Mouse (Mus musculus) c-Kit-positive CD71-positive TER-119-positive erythroid progenitor cells, embryonic 14.5 days (primary cell): ENCODE measurements around the gene Pmfbp1.
"Not testable (repeated sequence)": the region's sequence is repeated elsewhere in the genome, so short reads cannot be mapped to it uniquely, and the experiment has no call there.

ENCODE experiments used
- DNase-seq: peaks from one replicate; pipeline ENCODE4 v3.0.0-alpha.2; 2013; ENCODE audit warnings: low spot score

Gene Pmfbp1

DNA sequence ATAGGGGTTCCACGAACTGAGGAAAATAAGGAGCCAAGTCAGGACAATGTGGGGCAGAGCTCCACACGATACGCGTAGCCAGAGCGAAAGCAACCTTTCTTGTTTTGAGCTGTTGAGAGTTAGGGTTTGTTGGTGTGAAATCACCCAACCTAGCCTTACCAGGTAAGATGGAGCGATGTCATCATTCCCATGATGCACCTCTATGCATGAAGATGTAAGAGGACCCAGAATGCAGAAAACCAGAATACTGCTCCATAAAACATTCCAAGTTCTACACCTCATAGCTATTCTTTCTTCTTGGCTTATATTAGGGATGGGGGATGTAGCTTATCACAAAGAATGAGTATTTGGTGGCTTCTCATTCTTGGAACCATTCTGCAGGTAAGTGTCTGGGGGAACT, at the start of gene Pmfbp1:
TSS of gene Pmfbp1 (plus strand) at position 301 of the 400 bp plus-strand sequence.
- DNase-seq, result no peak

DNA sequence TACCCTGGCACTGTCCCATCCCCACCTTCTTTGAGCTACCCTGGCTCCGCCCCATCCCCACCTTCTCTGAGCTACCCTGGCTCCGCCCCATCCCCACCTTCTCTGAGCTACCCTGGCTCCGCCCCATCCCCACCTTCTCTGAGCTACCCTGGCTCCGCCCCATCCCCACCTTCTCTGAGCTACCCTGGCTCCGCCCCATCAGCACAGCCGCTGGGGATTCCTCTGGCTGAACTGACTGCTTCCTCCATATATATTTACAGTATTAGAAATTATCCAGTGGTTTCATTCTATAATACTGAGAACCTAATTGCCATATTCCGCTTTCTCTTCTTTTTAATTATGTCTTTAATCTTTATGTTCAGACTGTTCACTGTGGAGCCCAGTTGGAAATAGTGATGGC, 46.9 kb upstream of the Pmfbp1 start:
- not testable (repeated sequence) for DNase-seq

DNA sequence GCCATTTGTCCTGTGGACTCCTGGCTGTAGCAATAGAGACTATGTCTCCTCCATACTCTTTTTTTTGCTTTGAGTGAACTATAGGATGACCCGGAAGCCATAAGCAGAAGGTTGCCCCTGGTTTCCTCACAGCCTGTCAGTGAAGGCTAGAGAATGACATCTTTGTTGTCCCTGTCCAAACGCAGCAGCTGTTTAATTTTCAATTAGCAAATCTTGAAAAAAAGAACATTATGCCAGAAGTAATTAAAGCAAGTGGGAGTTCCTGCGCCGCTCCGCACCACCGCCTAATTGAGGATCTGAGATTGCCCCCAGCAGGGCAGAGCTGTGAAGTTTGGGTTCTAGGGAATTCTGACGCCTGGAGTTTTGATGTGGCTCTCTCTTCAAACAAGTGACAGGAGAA, 42.8 kb upstream of the Pmfbp1 start:
- DNase-seq, result no peak

DNA sequence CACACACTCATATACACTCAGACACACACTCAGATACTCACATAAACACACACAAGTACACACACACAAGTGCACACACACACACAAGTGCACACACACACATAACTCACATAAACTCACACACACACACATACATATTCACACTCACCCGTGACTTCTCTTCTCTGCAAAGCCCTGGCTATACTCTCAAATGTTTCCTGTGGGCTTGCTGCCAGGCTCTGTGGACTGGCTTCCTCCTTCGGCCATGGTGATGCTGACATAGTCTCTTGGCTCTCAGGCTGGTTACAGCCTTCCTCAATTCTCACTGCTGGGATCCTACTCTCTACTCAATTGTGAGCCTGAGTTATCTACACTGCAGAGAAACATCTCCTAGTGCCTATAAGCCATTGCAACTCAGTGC, 38.7 kb upstream of the Pmfbp1 start:
- DNase-seq, result no peak

DNA sequence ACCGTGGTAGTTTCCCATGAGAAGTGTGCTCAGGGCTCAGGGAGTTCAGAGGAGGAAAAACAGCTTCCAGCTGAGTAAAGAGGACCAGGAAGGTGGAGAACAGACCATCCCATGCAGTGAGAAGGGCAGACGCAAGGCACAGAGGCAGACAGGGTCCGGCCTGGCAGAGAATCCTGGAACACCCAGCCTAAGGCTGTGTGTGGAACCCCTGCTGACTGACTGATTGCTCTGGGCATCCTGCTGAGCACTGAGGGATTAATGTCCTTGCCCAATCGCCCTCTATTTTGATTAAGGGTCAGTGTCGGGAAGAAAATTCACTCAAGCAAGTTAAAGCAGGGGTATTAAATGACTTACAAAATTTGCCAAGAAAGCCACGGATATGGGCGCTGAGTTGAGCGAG, 36.4 kb upstream of the Pmfbp1 start:
- DNase-seq, result no peak

DNA sequence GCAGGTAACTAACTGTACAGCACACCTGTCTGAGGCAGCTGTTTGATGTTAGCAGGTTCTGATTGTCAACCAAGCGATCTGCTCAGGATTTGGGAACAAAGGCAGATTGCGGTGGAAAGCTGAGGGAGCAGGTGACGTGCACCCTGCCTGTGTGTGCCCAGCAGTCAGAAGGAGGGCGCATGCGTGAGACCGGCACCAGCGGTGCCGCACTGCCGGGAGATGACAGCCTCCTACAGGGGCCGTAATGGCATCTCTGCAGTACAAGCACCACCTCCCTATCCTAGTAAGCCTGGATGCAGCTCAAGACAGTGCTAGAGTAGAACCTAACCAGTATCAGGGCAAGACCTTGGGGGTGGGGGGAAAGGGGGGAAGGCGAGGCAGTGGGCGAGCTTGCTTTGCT, 35.2 kb upstream of the Pmfbp1 start:
- no peak for DNase-seq

DNA sequence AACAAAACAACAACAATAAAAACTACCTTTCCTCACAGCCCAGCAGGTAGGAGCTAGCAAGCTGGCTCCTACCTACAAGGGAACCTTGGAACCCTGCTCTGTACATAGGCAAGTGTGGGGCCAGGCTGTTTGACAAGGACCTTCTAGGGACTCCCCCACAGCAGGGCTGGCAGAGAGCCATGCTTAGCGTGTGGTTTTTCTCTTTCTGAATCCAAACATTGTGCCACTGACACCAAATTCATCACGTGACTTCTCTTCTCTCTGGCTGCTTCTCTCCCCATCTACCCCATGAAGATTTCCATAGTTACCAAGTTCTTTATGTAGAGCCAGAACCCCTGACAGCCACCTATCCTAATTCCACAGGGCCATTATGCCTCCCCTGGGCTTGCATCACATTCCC, 30.8 kb upstream of the Pmfbp1 start:
- no peak for DNase-seq

DNA sequence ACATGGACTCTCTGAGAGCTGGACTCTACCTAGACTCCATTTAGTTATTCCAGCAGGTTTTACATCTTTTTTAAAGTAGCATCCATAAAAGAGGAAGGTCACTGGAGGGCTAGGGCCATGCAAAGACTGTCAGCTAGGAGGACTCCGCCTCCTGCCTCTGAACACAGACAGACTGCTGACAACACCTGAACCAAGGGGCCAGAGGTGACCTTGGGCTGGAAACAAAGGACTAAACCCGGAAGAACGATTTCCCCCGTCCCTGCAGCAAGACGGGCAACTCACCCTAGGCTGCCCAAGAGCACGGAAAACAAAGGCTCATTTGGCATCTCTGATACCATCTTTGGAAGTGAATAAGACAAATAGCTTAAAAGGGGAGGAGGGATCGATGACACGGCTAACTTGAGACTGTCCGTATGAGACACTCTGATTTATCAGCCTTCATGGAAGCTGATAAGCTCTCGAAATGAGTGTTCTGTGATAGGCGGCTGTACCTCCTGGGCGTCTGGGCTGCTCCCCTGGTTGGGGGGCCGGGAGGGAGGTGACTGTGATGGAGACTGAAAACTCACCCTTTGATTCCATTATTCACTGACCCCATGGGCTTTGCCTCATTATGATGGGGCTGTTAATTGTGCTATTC, 30.0 kb upstream of the Pmfbp1 start:
- no peak for DNase-seq

DNA sequence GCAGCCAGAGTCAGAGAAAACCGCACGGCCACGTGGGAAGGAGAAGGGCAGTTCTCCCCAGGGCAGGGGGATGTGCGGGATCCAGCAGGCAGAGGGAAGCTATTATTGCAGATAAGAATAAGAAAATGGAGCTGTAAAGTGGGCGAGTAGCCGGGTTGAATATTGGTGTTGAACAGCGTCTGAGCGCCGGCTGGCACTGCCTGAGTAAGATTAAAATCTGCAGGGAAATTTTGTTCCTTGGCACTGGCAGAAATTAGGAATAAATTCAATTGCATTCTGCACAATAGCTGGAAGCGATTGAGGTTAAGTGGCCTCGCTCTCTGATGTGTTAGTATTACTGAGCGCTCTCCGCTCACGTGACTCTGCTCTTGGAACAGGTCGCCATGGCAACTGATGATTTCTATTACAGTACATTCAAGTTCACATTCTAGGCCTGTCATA, 29.4 kb upstream of the Pmfbp1 start:
- DNase-seq, result no peak

DNA sequence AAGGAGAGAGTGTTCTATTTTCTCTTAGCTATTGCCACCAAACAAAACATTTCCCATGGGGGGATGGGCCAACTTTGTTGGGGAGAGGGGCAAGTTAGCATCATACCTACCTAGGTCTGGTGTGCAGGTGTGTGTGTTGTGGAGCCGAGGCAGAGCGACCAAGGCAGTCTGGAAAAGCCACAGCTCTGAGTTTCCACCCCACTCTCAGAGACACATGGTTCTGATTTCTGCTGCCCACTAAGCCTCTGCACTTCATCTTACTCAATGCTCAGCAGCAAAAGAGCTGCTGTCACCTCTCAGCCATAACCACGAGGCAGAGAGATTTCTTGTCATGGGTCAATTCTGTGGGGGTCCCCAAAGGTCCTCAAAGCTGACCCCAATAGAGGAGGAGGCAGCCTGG, 28.8 kb upstream of the Pmfbp1 start:
- no peak for DNase-seq

DNA sequence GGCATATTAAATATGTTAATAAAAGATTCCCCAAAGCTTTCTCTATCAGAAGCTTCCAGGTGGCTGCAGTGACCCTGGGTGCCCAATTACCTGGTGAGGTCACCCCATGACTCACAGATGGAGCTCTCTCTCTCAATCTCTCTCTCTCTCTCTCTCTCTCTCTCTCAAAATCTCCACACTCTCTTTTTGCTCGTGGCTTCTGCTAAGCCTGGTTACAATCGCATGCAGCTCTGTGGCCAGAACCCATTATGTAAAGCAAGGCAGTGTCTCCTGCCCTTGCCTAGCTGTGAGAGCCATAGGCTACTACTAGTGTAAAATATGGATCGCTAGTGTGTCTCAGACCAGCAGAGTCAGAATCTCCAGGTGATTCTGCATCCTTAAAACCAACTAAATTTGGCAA, 28.1 kb upstream of the Pmfbp1 start:
- no peak for DNase-seq

DNA sequence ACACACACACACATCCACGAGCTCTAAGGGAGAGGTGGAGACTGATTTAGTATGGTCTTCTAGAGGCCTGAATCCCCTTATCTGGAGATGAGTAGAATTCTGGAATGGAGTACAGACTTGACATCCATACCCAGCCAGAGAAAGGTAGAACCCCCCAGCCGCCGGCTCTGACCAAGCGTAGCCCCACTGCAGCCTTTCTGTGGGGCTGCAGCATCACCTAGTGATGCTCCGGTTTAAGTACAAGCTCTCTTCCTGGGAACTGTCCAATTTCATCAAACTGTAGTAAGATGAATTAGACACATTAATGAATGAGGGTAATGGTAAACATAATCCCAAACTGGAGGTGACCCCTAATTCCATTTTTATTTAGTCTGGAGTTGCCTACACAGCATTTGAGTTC, 26.3 kb upstream of the Pmfbp1 start:
- DNase-seq, result no peak

DNA sequence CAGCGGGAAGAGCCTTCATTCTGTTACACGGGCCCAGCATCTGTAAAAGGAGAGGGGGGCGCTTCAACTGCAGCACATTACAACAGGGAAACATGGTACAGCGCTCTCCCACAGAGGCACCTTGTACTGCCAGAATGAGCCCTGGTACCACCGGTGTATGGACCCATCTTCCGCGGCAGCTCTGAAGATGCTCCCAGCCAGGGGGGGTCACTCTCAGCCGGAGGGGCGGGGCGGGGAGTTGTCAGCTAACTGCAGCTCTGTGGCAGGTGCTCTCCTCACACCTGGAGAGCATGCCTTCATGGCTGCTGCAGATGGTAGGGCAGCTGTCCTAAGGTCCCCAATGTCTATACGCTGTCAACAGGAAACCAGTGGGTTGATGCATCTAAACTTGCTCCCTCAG, 25.7 kb upstream of the Pmfbp1 start:
- DNase-seq, result no peak

DNA sequence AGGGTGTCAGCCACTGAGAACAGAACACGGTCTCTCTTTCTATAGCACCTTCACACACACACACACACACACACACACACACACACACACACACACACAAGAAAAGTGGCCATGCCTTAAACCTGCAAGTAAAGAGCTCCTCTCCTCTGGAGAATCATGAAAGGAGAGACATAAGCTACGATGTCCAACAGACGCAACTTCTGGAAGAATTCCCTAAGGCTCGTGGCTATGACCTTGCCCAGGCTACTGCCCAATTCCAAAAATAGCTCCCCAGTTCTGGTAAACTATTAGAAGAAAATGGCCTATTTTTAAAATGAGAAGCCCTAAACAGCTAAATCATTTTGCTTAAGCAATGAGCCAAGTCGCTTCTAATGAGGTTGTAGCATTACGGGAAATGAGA, 22.0 kb upstream of the Pmfbp1 start:
- no peak for DNase-seq

DNA sequence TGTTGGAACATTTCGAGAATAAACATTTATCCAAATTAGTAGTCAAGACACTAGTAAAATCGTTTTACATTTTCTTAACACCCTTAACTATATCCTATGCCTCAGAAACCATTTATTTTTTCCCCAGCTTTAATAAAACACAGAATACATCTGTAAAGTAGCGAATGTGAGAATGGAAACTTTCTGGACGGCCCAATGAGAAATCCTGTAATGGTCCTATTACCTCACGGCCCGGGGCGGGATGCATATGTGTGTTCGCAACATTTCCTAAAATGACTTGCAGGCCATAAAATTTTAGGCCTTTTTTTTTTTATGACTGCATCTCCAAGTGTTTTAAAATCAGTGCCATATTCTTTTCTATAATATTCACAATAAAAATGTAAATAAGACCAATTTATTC, 21.4 kb upstream of the Pmfbp1 start:
- DNase-seq, result no peak

DNA sequence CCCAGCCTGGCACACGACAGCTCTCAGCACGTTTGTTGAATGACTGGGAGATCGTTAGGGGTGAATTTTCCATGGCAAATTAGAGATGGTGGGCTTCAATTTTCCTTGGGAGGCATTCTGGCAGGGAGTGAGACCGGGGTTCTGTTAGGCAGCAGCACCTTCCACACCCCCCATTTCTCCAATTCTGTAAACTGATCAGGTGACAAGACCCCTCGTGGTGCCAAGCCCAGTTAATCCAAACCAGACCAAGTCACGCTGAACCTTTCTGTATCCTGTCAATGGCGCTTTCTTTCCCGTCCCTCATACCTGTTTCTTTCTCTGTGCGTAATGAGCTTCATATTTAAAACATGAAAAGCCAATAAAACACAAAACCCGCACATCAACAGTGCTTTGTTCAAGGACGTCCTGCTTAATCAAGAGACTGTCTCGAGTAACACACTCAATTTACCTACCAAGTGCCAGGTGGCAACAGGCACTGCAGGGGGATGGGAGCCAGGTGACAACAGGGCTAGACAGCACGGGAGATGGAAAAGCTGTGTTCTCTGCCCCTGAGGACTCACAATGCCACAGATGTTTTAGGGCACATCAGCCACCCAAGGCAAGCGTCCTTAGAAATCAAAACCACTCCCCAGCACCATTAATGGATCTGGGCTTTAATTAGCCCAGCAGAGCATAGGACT, 19.2 kb upstream of the Pmfbp1 start:
- no peak for DNase-seq

DNA sequence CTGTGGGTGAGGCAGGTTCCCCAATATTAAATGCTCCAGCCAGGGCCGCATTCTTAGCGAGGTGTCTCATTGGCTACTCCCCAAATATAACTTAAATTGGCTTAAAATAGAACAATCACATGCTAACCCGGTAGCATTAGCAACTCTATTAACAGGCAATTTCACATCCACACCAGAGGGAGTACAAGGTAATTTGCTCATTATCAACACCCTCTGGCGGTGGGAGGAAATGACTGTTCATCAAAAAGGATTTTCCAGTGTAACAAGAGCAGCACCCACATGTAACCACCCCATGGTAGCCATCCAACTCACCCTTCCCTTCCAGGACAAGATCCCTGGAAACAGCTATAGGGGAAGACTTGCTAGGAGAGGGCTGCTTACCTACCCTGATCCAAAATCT, 18.4 kb upstream of the Pmfbp1 start:
- no peak for DNase-seq

DNA sequence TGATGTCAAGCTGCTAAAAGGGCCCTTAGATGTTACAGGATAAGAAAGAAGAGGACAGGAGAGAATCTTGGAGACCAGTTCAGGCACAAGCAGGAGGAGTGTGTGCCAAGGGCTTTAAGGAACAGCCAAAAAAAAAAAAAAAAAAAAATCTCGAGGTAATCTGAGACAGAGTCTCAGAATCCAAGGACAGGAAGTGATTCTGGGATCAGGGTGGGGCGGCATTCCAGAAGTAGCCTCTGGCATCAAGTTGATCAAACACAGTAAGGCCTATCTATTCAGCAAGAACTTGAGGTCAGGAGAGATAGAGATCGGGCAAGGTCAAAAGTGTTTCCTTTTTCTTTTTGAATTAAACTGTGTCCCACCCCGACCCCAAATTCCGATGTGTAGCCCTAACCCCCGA, 15.2 kb upstream of the Pmfbp1 start:
- no peak for DNase-seq

DNA sequence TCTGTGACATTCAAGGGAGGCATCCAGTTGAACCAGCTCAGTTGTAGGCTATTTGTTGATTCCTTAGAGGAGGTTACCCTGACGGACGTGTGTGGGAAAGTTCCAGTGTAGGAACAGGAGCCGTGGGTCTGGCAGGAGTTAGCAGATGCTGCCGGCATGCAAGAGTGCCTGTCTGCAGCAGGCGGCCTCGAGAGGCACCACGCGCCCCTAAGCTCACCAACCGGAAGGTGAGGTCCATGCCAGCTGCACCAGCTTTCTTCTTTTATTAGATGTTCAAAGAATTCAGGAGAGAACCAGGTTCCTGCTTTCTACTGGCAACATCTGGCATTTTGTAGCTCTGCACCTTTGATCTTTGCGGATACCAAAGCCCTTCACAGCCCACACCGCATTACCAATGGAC, 9.1 kb upstream of the Pmfbp1 start:
- DNase-seq, result no peak

DNA sequence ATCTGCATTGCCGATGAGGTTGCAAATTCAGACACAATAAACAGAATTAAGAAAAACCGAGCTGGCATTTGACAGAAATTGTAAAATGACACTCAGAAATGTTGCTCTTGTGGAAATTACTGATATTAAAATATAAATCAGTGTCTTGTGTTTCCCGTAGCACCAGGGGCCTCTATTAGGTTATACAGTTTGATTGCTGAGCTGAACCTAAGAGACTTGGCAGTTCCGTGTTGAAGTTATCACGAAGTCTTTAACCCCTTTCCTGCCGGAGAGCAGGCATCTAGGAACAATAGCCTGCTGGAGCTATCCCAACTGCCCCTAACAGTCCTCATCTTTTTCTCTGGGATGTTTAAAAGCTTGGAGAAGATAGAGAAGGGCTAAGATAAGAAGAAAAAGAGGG, 8.3 kb upstream of the Pmfbp1 start:
- DNase-seq, result no peak

DNA sequence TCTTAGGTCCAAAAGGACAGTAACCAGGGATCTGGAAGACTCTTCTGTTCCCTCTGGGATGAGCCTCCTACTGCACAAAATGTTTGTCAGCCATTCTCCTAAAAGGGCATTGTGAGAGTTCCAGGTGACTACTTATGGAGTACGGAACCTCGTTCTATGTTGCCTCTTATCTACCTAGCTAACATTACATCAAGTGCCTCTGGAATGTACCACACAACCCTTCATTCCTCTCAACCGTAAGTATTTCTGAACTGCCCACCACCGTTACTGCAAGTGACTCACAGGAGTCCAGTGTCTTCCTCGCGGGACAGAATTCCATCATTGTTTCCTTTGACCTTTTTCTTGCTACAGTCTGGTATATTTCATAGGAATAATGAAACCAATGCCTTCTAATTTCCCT, 1.0 kb upstream of the Pmfbp1 start:
- no peak for DNase-seq

DNA sequence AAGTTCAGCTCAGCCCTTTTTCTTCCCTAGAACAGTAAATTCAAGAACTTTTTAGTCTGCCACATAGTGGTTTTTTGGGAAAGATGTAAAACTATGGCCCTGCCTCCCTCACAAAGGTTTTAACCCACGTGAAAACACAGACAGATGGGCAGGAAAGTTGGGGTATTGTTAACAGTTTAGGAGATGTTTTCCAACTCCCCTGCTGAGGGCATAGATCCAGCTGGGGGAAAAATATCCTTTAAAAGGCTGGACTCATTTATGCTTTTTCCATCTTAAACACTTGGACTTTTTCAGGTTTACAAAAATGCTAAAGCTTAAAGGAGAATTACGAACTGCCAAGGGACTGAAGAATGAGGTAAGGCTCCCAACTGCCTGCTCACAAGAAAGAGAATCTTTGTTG, 774 bp downstream of the Pmfbp1 start:
- DNase-seq, result no peak

DNA sequence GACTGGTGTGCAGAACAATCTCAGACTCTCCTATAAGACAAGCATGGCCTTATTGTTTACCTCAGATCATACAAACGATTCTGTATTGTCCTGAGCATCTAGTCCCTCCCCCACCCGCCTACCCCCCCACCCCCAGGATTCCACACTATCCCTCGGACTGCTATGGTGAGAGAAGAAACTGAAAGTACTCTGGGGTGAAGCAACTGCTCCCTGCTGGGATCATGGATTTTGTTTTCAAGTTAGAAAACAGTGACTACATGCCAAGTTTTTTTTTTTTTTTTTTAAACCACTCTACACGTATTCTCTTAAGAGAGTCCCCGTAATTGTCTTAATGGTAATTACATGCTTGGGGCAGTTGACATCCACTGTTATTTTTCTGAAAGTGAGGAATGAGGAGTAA, 3.6 kb downstream of the Pmfbp1 start:
- DNase-seq, result no peak

DNA sequence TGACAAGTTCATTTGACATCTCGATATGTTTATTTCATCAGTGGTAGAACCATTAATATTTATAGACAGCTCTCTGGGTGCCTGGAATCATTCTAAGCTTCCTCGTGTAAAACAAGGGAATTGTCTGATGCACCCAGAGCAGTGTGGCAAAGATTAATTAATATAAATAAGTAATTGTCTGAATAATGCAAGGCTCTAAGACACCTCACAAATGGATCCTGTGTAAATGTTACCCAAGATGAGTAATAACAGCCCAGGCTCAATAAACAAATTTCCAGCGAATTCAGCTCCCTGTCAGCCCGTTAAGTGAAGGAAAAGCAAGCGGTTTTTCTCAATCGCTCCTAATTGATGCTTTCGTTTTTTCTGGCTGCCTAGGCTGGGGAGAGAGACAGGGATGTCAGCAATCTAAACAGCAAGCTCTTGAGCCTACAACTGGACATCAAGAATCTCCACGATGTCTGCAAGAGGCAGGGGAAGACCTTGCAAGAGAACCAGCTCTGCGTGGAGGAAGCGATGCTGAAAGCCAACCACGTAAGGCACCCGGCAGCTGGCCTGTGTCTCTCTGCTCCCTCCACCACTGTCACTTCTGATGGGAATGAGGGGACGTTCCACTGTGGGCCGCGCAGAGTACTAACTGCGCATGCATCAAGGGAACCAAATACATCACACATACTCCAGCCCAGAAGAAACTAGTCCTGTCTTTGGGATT, 5.3 kb downstream of the Pmfbp1 start:
- DNase-seq, result no peak
